Mouse (Mus musculus) spleen, adult 2 months (tissue): ENCODE data around the gene Rai14.

Source experiments
- CTCF ChIP-seq: fragments of 200-500 bp; IDR thresholded peaks from 2 replicates; pipeline ENCODE4 v1.5.1; 2011; ENCODE audit warnings: mild to moderate bottlenecking, inconsistent platforms; ENCODE audit not compliant: insufficient read depth, insufficient read length, insufficient replicate concordance; ENCODE audit errors: extremely low read depth
- POLR2A ChIP-seq: fragments of 200-500 bp; IDR thresholded peaks from 2 replicates; pipeline ENCODE4 v1.6.1; 2011; ENCODE audit warnings: low read depth, low read length, inconsistent platforms

DNA sequence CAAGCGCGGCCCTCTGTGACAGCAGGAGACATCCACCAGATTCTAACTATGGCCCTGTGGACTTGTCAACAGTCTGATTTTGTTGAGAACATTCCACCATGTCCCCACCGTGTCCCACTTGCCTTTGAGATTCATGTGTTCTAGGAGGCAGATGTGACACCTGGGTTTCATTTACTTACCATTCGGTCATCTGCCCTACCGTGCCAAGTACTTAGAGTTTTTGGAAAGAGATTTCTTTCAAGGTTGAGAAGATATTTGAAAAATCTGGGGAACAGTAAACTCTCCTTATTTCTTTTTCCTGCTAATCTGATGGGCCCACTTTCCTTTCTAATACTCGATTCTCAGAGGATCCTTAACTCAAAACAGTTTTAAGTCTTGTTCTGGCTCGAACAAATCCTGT lies 178.5 kb downstream of the Rai14 start:
- no peak for TF ChIP-seq CTCF
- TF ChIP-seq POLR2A = no peak
